Mouse (Mus musculus) heart, embryonic 14.5 days (tissue): Measurements from ENCODE around the gene Slc35e3. TPM values are rescaled to one million over a fixed set of nuclear protein-coding genes. Genes with fewer than 3 reads are reported as not detected.

ENCODE experiments used
- ATAC-seq: fragments of 200-750 bp; cut with Nextera tagmentation; 2 replicates; pipeline ENCODE4 v1.8.0; 2017; ENCODE audit warnings: low read depth, moderate TSS enrichment; ENCODE audit not compliant: insufficient number of reproducible peaks, insufficient read depth, low FRiP score
- H3K27ac ChIP-seq, 2 experiments: fragments of 200-500 bp in 1 of 2; fragments of 300-500 bp in 1 of 2; sonication (generic) in 1 of 2; replicated peaks in 1 of 2; 2 replicates each; pipeline ENCODE4 v1.5.1; 2012 to 2014; ENCODE audit warnings: low read depth in 2 of 2, low read length in 2 of 2, control low read depth in 1 of 2, mild to moderate bottlenecking in 1 of 2, mixed read lengths in 1 of 2; ENCODE audit not compliant: control insufficient read depth in 1 of 2, insufficient read depth in 1 of 2
- H3K27me3 ChIP-seq: fragments of 300-500 bp; sonication (generic); 2 replicates; pipeline ENCODE4 v1.6.1; 2014; ENCODE audit warnings: mild to moderate bottlenecking, low read length, control low read depth; ENCODE audit not compliant: control insufficient read depth, insufficient read depth
- H3K36me3 ChIP-seq: fragments of 300-500 bp; sonication (generic); 2 replicates; pipeline ENCODE4 v1.6.1; 2014; ENCODE audit warnings: mild to moderate bottlenecking, control low read depth, low read length, mixed read lengths; ENCODE audit not compliant: control insufficient read depth, insufficient read depth
- H3K4me1 ChIP-seq, 2 experiments: fragments of 200-500 bp in 1 of 2; fragments of 300-500 bp in 1 of 2; sonication (generic) in 1 of 2; 2 replicates each; pipeline ENCODE4 v1.6.1; 2012 to 2014; ENCODE audit warnings: low read length in 2 of 2, control low read depth in 1 of 2, mixed read lengths in 1 of 2; ENCODE audit not compliant: control insufficient read depth in 2 of 2, insufficient read depth in 2 of 2
- H3K4me2 ChIP-seq: fragments of 300-500 bp; sonication (generic); 2 replicates; pipeline ENCODE4 v1.6.1; 2014; ENCODE audit warnings: mild to moderate bottlenecking, low read length
- H3K4me3 ChIP-seq, 2 experiments: fragments of 200-500 bp in 1 of 2; fragments of 300-500 bp in 1 of 2; sonication (generic) in 1 of 2; 2 replicates each; pipeline ENCODE4 v1.5.1; 2012 to 2014; ENCODE audit warnings: low read length in 2 of 2, mild to moderate bottlenecking in 2 of 2, control low read depth in 1 of 2, low read depth in 1 of 2, moderate library complexity in 1 of 2; ENCODE audit not compliant: control insufficient read depth in 1 of 2, insufficient read depth in 1 of 2
- H3K9ac ChIP-seq: fragments of 300-500 bp; sonication (generic); 2 replicates; pipeline ENCODE4 v1.6.1; 2014; ENCODE audit warnings: mild to moderate bottlenecking, low read length
- H3K9me3 ChIP-seq: fragments of 300-500 bp; sonication (generic); 2 replicates; pipeline ENCODE4 v1.6.1; 2016; ENCODE audit warnings: low read length, control low read depth; ENCODE audit not compliant: control insufficient read depth
- WGBS: fragments of 180-500 bp; shearing (Covaris S2); extraction: QIAGEN DNeasy Blood & Tissue Kit; methylation state at CpG from one replicate; pipeline ENCODE4 v1.1.7; 2014; 5-methylcytosine and 5-hydroxymethylcytosine counted together
- polyA plus RNA-seq: library from polyadenylated mRNA; unstranded; fragments of >200 nt; fragmentation: Nextera tagmentation; extraction: Ambion mirVana; gene quantifications from 2 replicates; pipeline ENCODE4 v1.2.1, GENCODE M21; 2014

Slc35e3 gene
- polyA plus RNA-seq, 1 experiment from 2014 or later = 7.7 TPM

- 95% methylated on average over 10 of the region's 10 CpGs for WGBS
- H3K9ac ChIP-seq = no peak overlapping the region
- no peak overlapping the region for H3K4me2 ChIP-seq
- no peak overlapping the region for H3K4me3 ChIP-seq
- no peak for ATAC-seq
- H3K9me3 ChIP-seq = no peaks in the 10 kb centered on the region
- no peak overlapping the region for H3K27ac ChIP-seq
- peaks cover 98% of the 10 kb centered on the region for H3K36me3 ChIP-seq
- no peaks in the 10 kb centered on the region for H3K4me1 ChIP-seq
- H3K27me3 ChIP-seq = no peaks in the 10 kb centered on the region
These were observed 47.6 kb downstream of the Slc35e3 start for GRCm38 (mm10) chr10:117698313-117699138.

- H3K4me2 ChIP-seq = no peak overlapping the region
- no peaks in the 10 kb centered on the region for H3K27me3 ChIP-seq
- no peaks in the 10 kb centered on the region for H3K4me1 ChIP-seq
- H3K9ac ChIP-seq = no peak overlapping the region
- ATAC-seq = no peak
- 91% methylated on average over 3 of the region's 3 CpGs for WGBS
- H3K36me3 ChIP-seq = peaks cover 95% of the 10 kb centered on the region
- H3K4me3 ChIP-seq = no peak overlapping the region
- H3K27ac ChIP-seq = no peak overlapping the region
- no peaks in the 10 kb centered on the region for H3K9me3 ChIP-seq
These were observed 48.5 kb downstream of the Slc35e3 start for GRCm38 (mm10) chr10:117697561-117698115.

GRCm38 (mm10) chr10:117696827-117697560, 49.2 kb downstream of the Slc35e3 start:
- no peak overlapping the region for H3K4me3 ChIP-seq
- no peak overlapping the region for H3K9ac ChIP-seq
- no peak overlapping the region for H3K4me2 ChIP-seq
- no peaks in the 10 kb centered on the region for H3K4me1 ChIP-seq
- H3K9me3 ChIP-seq = no peaks in the 10 kb centered on the region
- peaks cover 95% of the 10 kb centered on the region for H3K36me3 ChIP-seq
- no peak overlapping the region for H3K27ac ChIP-seq
- no peak for ATAC-seq
- H3K27me3 ChIP-seq = no peaks in the 10 kb centered on the region
- 96% methylated on average over 6 of the region's 6 CpGs for WGBS

GRCm38 (mm10) chr10:117696021-117696826, 49.9 kb downstream of the Slc35e3 start:
- H3K4me3 ChIP-seq = no peak overlapping the region
- WGBS = 88% methylated on average over 8 of the region's 8 CpGs
- H3K27ac ChIP-seq = no peak overlapping the region
- no peaks in the 10 kb centered on the region for H3K27me3 ChIP-seq
- no peak overlapping the region for H3K9ac ChIP-seq
- no peaks in the 10 kb centered on the region for H3K4me1 ChIP-seq
- no peaks in the 10 kb centered on the region for H3K9me3 ChIP-seq
- H3K4me2 ChIP-seq = no peak overlapping the region
- ATAC-seq = no peak
- H3K36me3 ChIP-seq = peaks cover 94% of the 10 kb centered on the region

GRCm38 (mm10) chr10:117695605-117696004, 50.6 kb downstream of the Slc35e3 start:
- 96% methylated on average over 4 of the region's 4 CpGs for WGBS

GRCm38 (mm10) chr10:117695027-117695426, 51.1 kb downstream of the Slc35e3 start:
- H3K9me3 ChIP-seq = no peaks in the 10 kb centered on the region
- no peak overlapping the region for H3K4me2 ChIP-seq
- no peaks in the 10 kb centered on the region for H3K27me3 ChIP-seq
- no peak for ATAC-seq
- no peak overlapping the region for H3K4me3 ChIP-seq
- H3K27ac ChIP-seq = no peak overlapping the region
- H3K4me1 ChIP-seq = no peaks in the 10 kb centered on the region
- 94% methylated on average over 4 of the region's 4 CpGs for WGBS
- peaks cover 94% of the 10 kb centered on the region for H3K36me3 ChIP-seq
- H3K9ac ChIP-seq = no peak overlapping the region

More at GRCm38 (mm10) chr10:117695605-117696004, 50.6 kb downstream of the Slc35e3 start:
- Histone ChIP-seq H3K4me1 (no peaks in the 10 kb centered on the region), H3K27ac (no peak overlapping the region), H3K36me3 (peaks cover 94% of the 10 kb centered on the region), H3K9ac (no peak overlapping the region), H3K9me3 (no peaks in the 10 kb centered on the region), H3K4me3 (no peak overlapping the region), H3K27me3 (no peaks in the 10 kb centered on the region), H3K4me2 (no peak overlapping the region)
- no peak for ATAC-seq

GRCm38 (mm10) chr10:117694255-117694953, 51.8 kb downstream of the Slc35e3 start:
- no peak overlapping the region for H3K4me3 ChIP-seq
- 90% methylated on average over 6 of the region's 6 CpGs for WGBS
- H3K27ac ChIP-seq = no peak overlapping the region
- no peaks in the 10 kb centered on the region for H3K4me1 ChIP-seq
- H3K36me3 ChIP-seq = peaks cover 94% of the 10 kb centered on the region
- ATAC-seq = no peak
- no peaks in the 10 kb centered on the region for H3K9me3 ChIP-seq
- H3K4me2 ChIP-seq = no peak overlapping the region
- no peaks in the 10 kb centered on the region for H3K27me3 ChIP-seq
- no peak overlapping the region for H3K9ac ChIP-seq
